Mouse (Mus musculus) liver, embryonic 12.5 days (tissue): ENCODE measurements around the gene Adam26a. TPM values are rescaled to one million over a fixed set of nuclear protein-coding genes. Genes with fewer than 3 reads are reported as not detected.
"Not testable (repeated sequence)": the region's sequence is repeated elsewhere in the genome, so short reads cannot be mapped to it uniquely, and the experiment has no call there.

ENCODE experiments used
- ATAC-seq: fragments of 200-750 bp; cut with Nextera tagmentation; 2 replicates; pipeline ENCODE4 v1.8.0; 2017; ENCODE audit warnings: moderate number of reproducible peaks, mild to moderate bottlenecking, moderate library complexity
- H3K27ac ChIP-seq: fragments of 300-500 bp; sonication (generic); 2 replicates; pipeline ENCODE4 v1.5.1; 2016; ENCODE audit warnings: mild to moderate bottlenecking
- H3K27me3 ChIP-seq: fragments of 300-500 bp; sonication (generic); replicated peaks from 2 replicates; pipeline ENCODE4 v1.6.1; 2016; ENCODE audit warnings: mild to moderate bottlenecking, moderate library complexity
- H3K36me3 ChIP-seq: fragments of 300-500 bp; sonication (generic); 2 replicates; pipeline ENCODE4 v1.6.1; 2016; ENCODE audit warnings: mild to moderate bottlenecking, moderate library complexity
- H3K4me1 ChIP-seq: fragments of 300-500 bp; sonication (generic); 2 replicates; pipeline ENCODE4 v1.6.1; 2016
- H3K4me2 ChIP-seq: fragments of 300-500 bp; sonication (generic); 2 replicates; pipeline ENCODE4 v1.6.1; 2016; ENCODE audit warnings: mild to moderate bottlenecking, moderate library complexity
- H3K4me3 ChIP-seq: fragments of 300-500 bp; sonication (generic); 2 replicates; pipeline ENCODE4 v1.5.1; 2016; ENCODE audit warnings: mild to moderate bottlenecking, moderate library complexity
- H3K9ac ChIP-seq: fragments of 300-500 bp; sonication (generic); 2 replicates; pipeline ENCODE4 v1.6.1; 2016; ENCODE audit warnings: mild to moderate bottlenecking, moderate library complexity
- H3K9me3 ChIP-seq: fragments of 300-500 bp; sonication (generic); replicated peaks from 2 replicates; pipeline ENCODE4 v1.6.1; 2016; ENCODE audit warnings: mild to moderate bottlenecking, moderate library complexity
- WGBS: fragments of 180-500 bp; shearing (Covaris S2); methylation state at CpG from one replicate; pipeline ENCODE4 v1.1.7; 2016; ENCODE audit not compliant: insufficient replicate concordance; 5-methylcytosine and 5-hydroxymethylcytosine counted together
- polyA plus RNA-seq: library from polyadenylated mRNA; unstranded; fragments of >200 nt; fragmentation: Nextera tagmentation; extraction: Ambion mirVana; gene quantifications from 2 replicates; pipeline ENCODE4 v1.2.1, GENCODE M21; 2016

The Adam26a gene
- polyA plus RNA-seq, result not detected in 2 replicates

DNA sequence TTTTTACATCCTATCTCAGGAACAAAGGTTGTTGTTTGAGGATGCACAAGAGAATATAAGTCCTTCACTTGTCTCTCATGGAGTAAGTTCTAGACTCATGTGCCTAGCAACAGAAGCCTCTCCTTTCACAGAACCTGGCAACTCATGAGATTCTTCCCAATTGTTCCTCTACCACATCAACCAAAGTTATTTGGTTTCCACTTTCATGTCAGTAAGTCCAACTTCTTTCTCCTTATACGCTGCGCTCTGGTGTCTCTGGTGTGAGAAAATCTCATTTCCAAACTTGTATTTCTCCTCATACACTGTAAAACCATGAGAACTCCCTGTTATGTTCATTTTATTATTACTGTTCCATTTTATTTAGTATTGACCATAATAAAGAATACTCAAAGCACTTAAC is at the start of gene Adam26a:
TSS of gene Adam26a (minus strand) at position 101 of the 400 bp plus-strand sequence.
- not testable (repeated sequence) for H3K4me3 ChIP-seq, H3K9ac ChIP-seq, H3K27ac ChIP-seq, H3K4me1 ChIP-seq, ATAC-seq, H3K9me3 ChIP-seq, H3K27me3 ChIP-seq, H3K4me2 ChIP-seq, H3K36me3 ChIP-seq
- 81% methylated on average over 2 of the region's 2 CpGs for WGBS

- Histone ChIP-seq H3K36me3 (no peaks in the 10 kb centered on the region), H3K4me2 (no peak overlapping the region), H3K4me3 (no peak overlapping the region), H3K27ac (no peak overlapping the region), H3K27me3 (no peaks in the 10 kb centered on the region), H3K9ac (no peak overlapping the region), H3K9me3 (no peaks in the 10 kb centered on the region), H3K4me1 (no peaks in the 10 kb centered on the region)
- WGBS, result 75% methylated on average over 1 of the region's 1 CpGs
- no peak for ATAC-seq
Measured at GRCm38 (mm10) chr8:43616046-43616445, 39.5 kb upstream of the Adam26a start.

GRCm38 (mm10) chr8:43603657-43604056 is 27.1 kb upstream of the Adam26a start:
- H3K4me2 ChIP-seq, H3K4me3 ChIP-seq, H3K9ac ChIP-seq, H3K27me3 ChIP-seq, H3K36me3 ChIP-seq, H3K27ac ChIP-seq, H3K9me3 ChIP-seq, H3K4me1 ChIP-seq, ATAC-seq: not testable (repeated sequence)
- whole genome bisulfite sequencing, result 61% methylated on average over 13 of the region's 13 CpGs

- not testable (repeated sequence) for H3K9me3 ChIP-seq, H3K36me3 ChIP-seq, ATAC-seq, H3K4me2 ChIP-seq, H3K4me1 ChIP-seq, H3K4me3 ChIP-seq, H3K27ac ChIP-seq, H3K27me3 ChIP-seq, H3K9ac ChIP-seq
- 77% methylated on average over 15 of the region's 15 CpGs for WGBS
Measured at GRCm38 (mm10) chr8:43603166-43603565, 26.7 kb upstream of the Adam26a start.

- H3K27ac ChIP-seq, H3K4me3 ChIP-seq, H3K9ac ChIP-seq, H3K4me1 ChIP-seq, ATAC-seq, H3K4me2 ChIP-seq, H3K27me3 ChIP-seq, H3K9me3 ChIP-seq, H3K36me3 ChIP-seq: not testable (repeated sequence)
Measured at GRCm38 (mm10) chr8:43528006-43528405, 48.5 kb downstream of the Adam26a start, which contains the start of gene Adam26b. Adam26b (minus strand) TSS chr8:43528106.

Other genes with a start within 250 kb of the Adam26a start
- not detected in 2 replicates for gene Adam26b, start 48.6 kb downstream of the Adam26a start, polyA plus RNA-seq
- not detected in 2 replicates for gene Gm5346, start 50.6 kb upstream of the Adam26a start, polyA plus RNA-seq
- gene Adam34, start 133.3 kb upstream of the Adam26a start, polyA plus RNA-seq, result not detected in 2 replicates